Mouse (Mus musculus) pancreas, adult 10 weeks (tissue): ENCODE measurements around the gene Olfr774. TPM values are rescaled to one million over a fixed set of nuclear protein-coding genes. Genes with fewer than 3 reads are reported as not detected.

ENCODE experiments used
- polyA plus RNA-seq: library from polyadenylated mRNA; stranded (reverse); fragments of 350-450 nt; fragmentation: Illumina TruSeq; extraction: RNeasy Lipid Tissue Mini Kit (QIAGEN cat#74804); gene quantifications from one replicate; pipeline ENCODE4 v1.2.3, GENCODE M21; 2015; ENCODE audit warnings: low read depth, low replicate concordance; ENCODE audit not compliant: insufficient read depth

Olfr774 gene
- not detected for polyA plus RNA-seq

DNA sequence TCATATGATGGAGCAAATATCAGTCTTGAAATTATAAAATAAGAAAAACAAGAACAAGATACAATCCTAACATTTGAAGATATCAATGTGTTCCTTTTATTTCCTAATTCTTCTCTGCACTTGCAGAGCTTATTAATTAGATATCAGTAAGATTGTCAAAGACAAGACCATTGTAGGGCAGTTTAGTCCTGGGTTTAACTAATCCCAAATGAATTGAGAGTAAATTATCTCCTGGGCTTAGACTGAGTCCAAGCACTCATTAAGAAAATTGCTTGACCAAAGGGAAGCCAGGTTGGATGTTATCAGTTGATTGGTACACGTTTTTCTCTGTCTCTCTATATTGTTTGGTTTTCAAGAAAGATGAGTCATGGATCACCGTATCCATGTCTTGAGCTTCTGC is at the start of gene Olfr774:
Gene Olfr774, plus strand, starts transcription at position 301 of the 400 bp plus-strand sequence.

DNA sequence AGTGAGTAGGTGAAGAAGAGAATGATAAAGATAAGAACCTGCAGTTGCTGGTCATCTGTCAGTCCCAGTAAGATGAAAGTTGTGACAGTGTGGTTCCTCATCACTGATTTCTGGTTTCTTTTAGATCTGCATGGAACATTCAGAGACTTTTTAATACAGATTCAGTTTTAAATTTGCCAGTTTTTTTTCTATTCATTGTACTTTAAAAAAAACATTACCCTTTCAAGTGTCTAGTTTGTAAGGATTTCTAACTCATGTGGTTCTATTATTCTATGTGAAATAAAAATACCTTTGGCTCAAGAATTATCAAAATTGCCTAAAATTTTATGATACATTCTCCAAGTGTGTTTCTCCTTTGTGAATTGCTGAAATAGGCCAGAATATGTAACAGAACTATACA is 48.7 kb upstream of the Olfr774 start, which contains the start of gene Olfr773:
Gene Olfr773, minus strand, starts transcription at position 101 of the 400 bp plus-strand sequence.

DNA sequence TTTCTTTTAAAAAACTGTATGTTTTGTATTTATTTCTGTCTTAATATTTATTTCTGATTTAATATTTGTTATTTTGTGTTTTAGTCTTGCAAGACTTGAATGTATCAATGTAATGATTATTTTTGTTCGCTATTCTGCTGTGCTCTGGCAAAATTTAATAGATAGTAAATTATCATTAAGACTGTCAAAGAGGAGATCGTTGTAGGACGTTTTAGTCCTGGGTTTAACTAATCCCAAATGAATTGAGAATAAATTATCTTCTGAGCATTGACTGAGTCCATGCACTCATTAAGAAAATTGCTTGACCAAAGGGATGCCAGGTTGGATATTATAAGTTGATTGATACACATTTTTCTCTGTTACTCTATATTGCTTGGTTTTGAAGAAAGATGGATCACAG is 12.1 kb downstream of the Olfr774 start, which contains the start of gene Olfr775:
Gene Olfr775, plus strand, starts transcription at position 301 of the 400 bp plus-strand sequence.

GRCm38 (mm10) chr10:129258827-129259226 is 22.8 kb downstream of the Olfr774 start, which contains the start of gene Olfr776:
Gene Olfr776 (plus strand): TSS chr10:129259127.

GRCm38 (mm10) chr10:129271081-129271535 is 35.1 kb downstream of the Olfr774 start, which contains the start of gene Olfr777:
Gene Olfr777 (minus strand): TSS chr10:129271485.

Other genes with a start within 250 kb of the Olfr774 start
- gene Olfr9, start 246.8 kb upstream of the Olfr774 start, polyA plus RNA-seq: not detected
- gene Olfr763, start 225.4 kb upstream of the Olfr774 start, polyA plus RNA-seq: not detected
- not detected for gene Olfr764-ps1, start 196.3 kb upstream of the Olfr774 start, polyA plus RNA-seq
- not detected for gene Olfr765, start 186.2 kb upstream of the Olfr774 start, polyA plus RNA-seq
- gene Olfr766-ps1, start 167.2 kb upstream of the Olfr774 start, polyA plus RNA-seq: not detected
- not detected for gene Olfr767, start 153.3 kb upstream of the Olfr774 start, polyA plus RNA-seq
- not detected for gene Olfr768, start 136.8 kb upstream of the Olfr774 start, polyA plus RNA-seq
- not detected for gene Olfr769, start 118.3 kb upstream of the Olfr774 start, polyA plus RNA-seq
- not detected for gene Olfr770, start 97.2 kb upstream of the Olfr774 start, polyA plus RNA-seq
- not detected for gene Olfr771, start 71.5 kb upstream of the Olfr774 start, polyA plus RNA-seq
- not detected for gene Olfr772, start 58.3 kb upstream of the Olfr774 start, polyA plus RNA-seq
- gene Olfr773, start 48.8 kb upstream of the Olfr774 start, polyA plus RNA-seq: not detected
- gene Olfr775, start 12.2 kb downstream of the Olfr774 start, polyA plus RNA-seq: not detected
- not detected for gene Olfr776, start 22.9 kb downstream of the Olfr774 start, polyA plus RNA-seq
- gene Olfr777, start 35.3 kb downstream of the Olfr774 start, polyA plus RNA-seq: not detected
- not detected for gene Olfr780, start 81.9 kb downstream of the Olfr774 start, polyA plus RNA-seq
- gene Olfr781, start 92.7 kb downstream of the Olfr774 start, polyA plus RNA-seq: not detected
- gene Olfr782, start 112.6 kb downstream of the Olfr774 start, polyA plus RNA-seq: not detected
- not detected for gene Olfr784, start 147.9 kb downstream of the Olfr774 start, polyA plus RNA-seq
- gene Olfr785, start 169.2 kb downstream of the Olfr774 start, polyA plus RNA-seq: not detected
- not detected for gene Olfr786, start 191.1 kb downstream of the Olfr774 start, polyA plus RNA-seq
- gene Olfr787, start 225.7 kb downstream of the Olfr774 start, polyA plus RNA-seq: not detected
- gene Olfr788, start 234.8 kb downstream of the Olfr774 start, polyA plus RNA-seq: not detected
- not detected for gene Olfr789, start 248.5 kb downstream of the Olfr774 start, polyA plus RNA-seq